8 mouse cellular contexts compared by ENCODE assay signal in the genomic region with DNA sequence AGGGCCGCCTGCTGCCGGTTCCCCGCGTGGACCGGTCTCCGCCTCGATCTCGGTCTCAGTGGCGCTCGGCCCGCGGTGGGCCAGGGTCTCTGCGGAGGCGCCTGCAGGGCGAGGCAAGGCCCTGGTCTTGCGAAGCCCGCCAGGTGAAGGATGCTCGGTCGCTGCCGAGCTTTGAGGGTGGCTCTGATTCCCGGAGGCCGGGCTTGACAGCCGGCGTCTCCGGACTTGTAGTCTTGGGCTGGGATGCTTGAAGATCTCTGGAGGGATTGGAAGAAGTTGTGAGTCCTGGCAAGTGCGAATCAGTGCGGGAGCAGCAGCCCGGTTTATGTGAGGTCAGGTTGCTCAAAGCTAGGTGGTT. TPM values are rescaled to one million over a fixed set of nuclear protein-coding genes. Genes with fewer than 3 reads are reported as not detected.
A peak's percentile ranks its signal among the peaks of the same experiment; 100 is the strongest.
DNase-seq lines count a peak whose midpoint lies in the region; ATAC-seq and TF ChIP-seq lines count a peak whose summit lies in the region.

No protein-coding gene starts in this region.

- 0 out of 2 replicates have a peak, but pooled peaks have one; percentile 14 for TF ChIP-seq POLR2A in thymus, adult 2 months (IDR thresholded peaks at IDR 0.05; ENCODE audit: control insufficient read depth, extremely low read depth, insufficient read depth, low read length, poor library complexity)

- ATAC-seq in forebrain, embryonic 14.5 days: no peak
- no peak; the same call in 1 of the 2 replicates for ATAC-seq in kidney, embryonic 16.5 days (ENCODE audit: low FRiP score, low TSS enrichment)

- peak overlapping the region; percentile 91 for H3K9ac ChIP-seq in forebrain, embryonic 14.5 days (ENCODE audit: low read length)
- H3K9ac ChIP-seq in kidney, embryonic 16.5 days (replicated peaks; ENCODE audit: low read length): peak overlapping the region; percentile 89

- H3K4me3 ChIP-seq in thymus, adult 2 months (ENCODE audit: control insufficient read depth, insufficient read depth, low read length): peak overlapping the region; percentile 95
- H3K4me3 ChIP-seq in forebrain, embryonic 14.5 days (ENCODE audit: low read depth, low read length): peak overlapping the region; percentile 96
- H3K4me3 ChIP-seq in kidney, embryonic 16.5 days (ENCODE audit: low read length): peak overlapping the region; percentile 95

- H3K36me3 ChIP-seq in thymus, adult 2 months (ENCODE audit: control insufficient read depth, insufficient read depth, low read length): no peaks in the 10 kb centered on the region
- H3K36me3 ChIP-seq in forebrain, embryonic 14.5 days (ENCODE audit: control insufficient read depth, insufficient read depth, low read length): peaks cover 36% of the 10 kb centered on the region
- peaks cover 10% of the 10 kb centered on the region for H3K36me3 ChIP-seq in kidney, embryonic 16.5 days (ENCODE audit: insufficient read depth, low read length)

- H3K4me1 ChIP-seq in thymus, adult 2 months (replicated peaks; ENCODE audit: control insufficient read depth, insufficient read depth, low read length): peaks cover 8% of the 10 kb centered on the region
- peaks cover 19% of the 10 kb centered on the region for H3K4me1 ChIP-seq in forebrain, embryonic 14.5 days (ENCODE audit: control insufficient read depth, insufficient read depth, low read length)
- H3K4me1 ChIP-seq in kidney, embryonic 16.5 days (ENCODE audit: insufficient read depth, low read length): peaks cover 29% of the 10 kb centered on the region

- H3K27ac ChIP-seq in thymus, adult 2 months (ENCODE audit: control insufficient read depth, insufficient read depth, low read length): no peak overlapping the region
- H3K27ac ChIP-seq in forebrain, embryonic 14.5 days (ENCODE audit: low read depth, low read length): peak overlapping the region; percentile 77; the same call in 1 of the 2 replicates
- H3K27ac ChIP-seq in kidney, embryonic 16.5 days (ENCODE audit: low read length): peak overlapping the region; percentile 67

- no peak for TF ChIP-seq CTCF in thymus, adult 2 months (IDR thresholded peaks at IDR 0.05; ENCODE audit: borderline replicate concordance, control insufficient read depth, extremely low read depth, insufficient read depth, low read length, poor library complexity)

- WGBS in thymus, adult 2 months: under 1% methylated on average over 28 of the region's 28 CpGs
- WGBS in forebrain, embryonic 14.5 days: 0% methylated on average over 28 of the region's 28 CpGs
- 0% methylated on average over 28 of the region's 28 CpGs for WGBS in kidney, embryonic 16.5 days

- H3K4me2 ChIP-seq in forebrain, embryonic 14.5 days (ENCODE audit: low read length): peak overlapping the region; percentile 87
- H3K4me2 ChIP-seq in kidney, embryonic 16.5 days (replicated peaks; ENCODE audit: low read depth, low read length): peak overlapping the region; percentile 82

- H3K9me3 ChIP-seq in forebrain, embryonic 14.5 days (replicated peaks; ENCODE audit: control insufficient read depth, low read length): no peaks in the 10 kb centered on the region
- H3K9me3 ChIP-seq in kidney, embryonic 16.5 days (ENCODE audit: low read length): no peaks in the 10 kb centered on the region

- peak; percentile 49 for DNase-seq in embryo, embryonic 10.5 days (ENCODE audit: low spot score)
- DNase-seq in embryo, embryonic 10 days (ENCODE audit: low spot score): no peak
- DNase-seq in thymus, adult 2 months: no peak
- DNase-seq in thymus, postnatal 0 days (ENCODE audit: low spot score): no peak
- DNase-seq in forebrain, embryonic 14.5 days (ENCODE audit: low spot score): peak; percentile 33
- peak; percentile 41 for DNase-seq in mesoderm, embryonic 11.5 days (ENCODE audit: low read depth, low spot score)
- DNase-seq in spleen, postnatal 36 days (ENCODE audit: low spot score in 2 of 2): no peak

- no peaks in the 10 kb centered on the region for H3K27me3 ChIP-seq in thymus, adult 2 months (ENCODE audit: control insufficient read depth, insufficient read depth, low read length)
- H3K27me3 ChIP-seq in forebrain, embryonic 14.5 days (replicated peaks; ENCODE audit: control insufficient read depth, insufficient read depth, low read length): no peaks in the 10 kb centered on the region
- H3K27me3 ChIP-seq in kidney, embryonic 16.5 days (ENCODE audit: insufficient read depth, low read length): no peaks in the 10 kb centered on the region

RNA-seq across cellular contexts. Expression of a gene that starts 0.6 kb away (rescaled TPM):
- polyA plus RNA-seq in thymus, adult 2 months (2012; rRNA removed): 44.5 and 54.3 TPM in 2 replicates
- polyA plus RNA-seq in thymus, postnatal 0 days (2015; fragmentation: Nextera tagmentation; extraction: Ambion mirVana): 65.9 and 78.4 TPM in 2 replicates
- polyA plus RNA-seq in forebrain, embryonic 14.5 days (2014; fragmentation: Nextera tagmentation; extraction: Ambion mirVana): 152 and 157 TPM in 2 replicates
- polyA plus RNA-seq in kidney, embryonic 16.5 days (2015; fragmentation: Nextera tagmentation; extraction: Ambion mirVana): 105 and 109 TPM in 2 replicates

RNA-seq across cellular contexts. Expression of a gene that starts 0.6 kb away (rescaled TPM):
- 9.9 and 13.5 TPM in 2 replicates for polyA plus RNA-seq in thymus, adult 2 months (2012; rRNA removed)
- 14.9 and 16.3 TPM in 2 replicates for polyA plus RNA-seq in thymus, postnatal 0 days (2015; fragmentation: Nextera tagmentation; extraction: Ambion mirVana)
- 51.8 and 69.6 TPM in 2 replicates for polyA plus RNA-seq in forebrain, embryonic 14.5 days (2014; fragmentation: Nextera tagmentation; extraction: Ambion mirVana)
- 12.8 and 13.3 TPM in 2 replicates for polyA plus RNA-seq in kidney, embryonic 16.5 days (2015; fragmentation: Nextera tagmentation; extraction: Ambion mirVana)

Comparison
In these comparisons a context has a peak if more than half of its experiments do, and no peak if none do; other contexts are left out.
1. DNase-seq: peak in embryo, embryonic 10.5 days (single experiment), forebrain, embryonic 14.5 days (single experiment) and mesoderm, embryonic 11.5 days (single experiment); none in embryo, embryonic 10 days (single experiment), thymus, adult 2 months (single experiment), thymus, postnatal 0 days (single experiment) and spleen, postnatal 36 days (0 of 2).
2. Peak in every context shown above with its lines, with median percentiles within 50 percentile points of each other: H3K4me3 ChIP-seq.